Mouse (Mus musculus) adrenal gland, adult 8-10 months (tissue): ENCODE data around the gene Calr. TPM values are rescaled to one million over a fixed set of nuclear protein-coding genes. Genes with fewer than 3 reads are reported as not detected.

Experiments
- DNase-seq: peaks from one replicate; pipeline ENCODE4 v3.0.0; 2022
- total RNA-seq, 4 experiments: library from RNA; stranded (reverse); gene quantifications; 2 replicates each; pipeline ENCODE4 v1.2.4; 2022

Gene Calr
- total RNA-seq, 4 experiments from 2014 or later: 629 to 719 (median 673) TPM

DNA sequence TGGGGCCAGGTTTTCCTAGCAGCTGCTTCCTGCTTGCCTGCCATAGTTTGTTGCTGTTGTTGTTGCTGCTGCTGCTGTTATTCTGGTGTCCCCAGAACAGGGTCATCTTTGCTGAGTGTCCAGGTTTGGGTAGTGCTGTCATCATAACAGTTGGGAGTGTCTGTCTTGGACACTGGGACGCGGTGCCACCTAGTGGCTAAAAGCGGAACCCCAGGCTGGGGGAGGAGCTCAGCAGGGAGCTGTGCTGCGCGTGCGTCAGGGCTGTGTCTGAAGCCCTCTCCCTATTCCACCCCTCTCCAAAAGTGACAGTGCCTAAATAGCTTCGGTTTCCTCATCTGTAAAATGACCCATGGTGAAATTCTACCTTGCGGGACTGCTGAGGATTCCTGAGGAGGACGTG lies 31.2 kb downstream of the Calr start:
- peak; percentile 86 for DNase-seq

DNA sequence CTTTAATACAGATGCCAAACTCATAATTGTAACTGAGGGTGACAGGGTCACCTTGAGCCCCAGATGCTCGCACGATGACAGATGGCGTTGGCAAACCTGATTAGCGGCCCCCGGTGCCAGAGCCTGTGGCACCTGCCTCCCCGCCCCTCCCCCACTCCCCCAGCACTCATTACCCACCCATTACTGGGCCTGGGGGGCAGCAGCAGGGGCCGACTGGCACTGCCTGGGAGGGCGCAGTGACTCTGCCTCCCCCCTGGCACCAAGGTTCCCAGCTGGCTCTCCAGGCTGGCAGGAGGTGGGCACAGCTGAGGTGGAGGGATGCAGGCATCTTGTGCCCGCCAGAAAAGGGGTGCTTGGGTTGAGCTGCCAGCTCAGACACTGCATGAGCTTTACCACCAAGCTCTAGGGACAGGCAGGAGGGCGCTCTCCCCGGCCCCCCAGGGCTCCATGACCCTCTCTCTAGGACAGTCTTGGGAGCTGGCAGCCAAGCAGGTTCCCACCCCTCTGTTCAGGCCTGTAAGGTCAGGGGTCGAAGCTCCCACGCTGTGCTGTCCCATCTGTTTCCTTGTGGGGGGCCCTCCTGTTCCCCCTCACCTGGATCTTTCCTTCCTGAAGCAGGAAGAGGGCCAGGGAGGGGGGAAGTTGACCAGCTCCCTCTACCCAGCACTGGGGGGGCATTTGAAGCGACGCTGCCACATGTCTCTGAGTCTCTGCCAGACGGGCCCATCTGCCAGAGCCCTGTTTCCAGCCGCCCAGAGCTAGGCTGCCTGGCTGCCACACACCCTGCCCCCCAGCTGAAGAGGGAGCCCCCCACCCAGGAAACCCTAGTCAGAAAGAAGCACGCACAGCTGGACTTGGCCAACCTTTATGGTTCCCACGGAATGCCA lies 31.9 kb downstream of the Calr start:
- no peak for DNase-seq

DNA sequence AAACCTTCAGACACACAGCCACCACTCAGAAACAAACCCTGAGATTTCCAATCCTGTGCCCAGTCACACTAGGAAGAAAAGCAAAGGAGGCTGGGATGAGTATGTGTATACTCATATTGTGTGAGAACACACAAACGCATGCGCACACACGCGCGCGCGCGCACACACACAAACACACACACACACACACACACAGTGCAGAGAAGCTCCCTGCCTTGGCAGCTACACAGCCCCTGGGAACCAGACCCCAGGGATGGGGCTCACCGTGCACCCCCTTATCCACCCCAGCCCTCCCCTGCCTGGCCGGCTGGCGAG lies 32.5 kb downstream of the Calr start:
- DNase-seq: no peak

DNA sequence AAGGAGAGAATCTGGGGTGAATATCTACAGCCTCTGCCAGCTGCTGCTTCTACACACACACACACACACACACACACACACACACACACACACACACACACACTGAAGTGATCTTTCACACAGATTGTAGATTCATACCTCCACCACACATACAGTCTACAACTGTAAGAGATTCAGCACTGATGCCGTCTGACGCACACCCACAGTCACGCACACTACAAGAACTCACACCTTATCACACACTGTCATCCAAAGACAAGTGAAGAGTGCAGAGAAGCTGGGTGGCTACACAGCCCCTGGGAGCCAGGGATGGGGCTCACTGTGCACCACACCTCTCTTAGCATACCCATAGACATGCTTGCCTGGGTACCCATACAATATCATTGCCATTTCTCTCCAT lies 32.9 kb downstream of the Calr start:
- DNase-seq: no peak

DNA sequence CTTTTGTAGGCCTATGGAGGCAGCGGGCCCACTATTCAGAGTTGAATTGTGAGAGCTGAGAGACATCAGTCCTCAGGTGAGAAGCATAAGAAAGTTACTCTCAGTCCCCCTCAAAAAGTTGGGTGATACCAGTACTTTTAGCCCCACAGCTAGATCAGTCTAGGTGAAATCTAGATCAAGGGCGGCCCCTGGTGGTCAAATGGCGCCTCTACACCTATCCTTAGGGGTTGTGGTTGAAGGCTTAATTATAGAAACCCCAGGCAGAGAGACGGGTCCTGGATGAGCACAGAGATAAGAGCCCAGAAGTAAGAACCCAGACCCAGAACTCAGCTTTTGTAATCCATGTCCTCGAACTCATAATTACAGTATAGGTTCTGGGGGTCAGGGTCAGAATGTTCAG lies 33.7 kb downstream of the Calr start:
- peak; percentile 58 for DNase-seq

DNA sequence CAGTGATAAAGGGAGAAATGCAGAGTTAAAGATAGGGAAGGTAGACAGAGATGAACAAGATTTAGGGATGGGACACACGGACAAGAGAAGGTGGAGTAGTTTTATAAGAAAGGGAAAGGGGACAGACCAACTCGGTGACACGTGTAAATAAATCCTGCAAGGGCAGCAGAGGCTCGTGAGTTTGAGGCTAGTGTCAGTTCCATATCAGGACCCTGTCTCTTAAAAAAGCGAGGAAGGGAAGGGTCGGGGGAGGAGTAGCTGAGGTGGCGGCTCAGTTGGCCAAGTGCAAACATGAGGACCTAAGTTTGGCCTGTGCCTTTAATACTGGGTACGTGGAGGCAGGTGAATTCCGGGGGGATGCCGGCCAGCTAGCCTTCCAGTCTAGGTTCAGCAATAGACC lies 35.4 kb downstream of the Calr start:
- no peak for DNase-seq

DNA sequence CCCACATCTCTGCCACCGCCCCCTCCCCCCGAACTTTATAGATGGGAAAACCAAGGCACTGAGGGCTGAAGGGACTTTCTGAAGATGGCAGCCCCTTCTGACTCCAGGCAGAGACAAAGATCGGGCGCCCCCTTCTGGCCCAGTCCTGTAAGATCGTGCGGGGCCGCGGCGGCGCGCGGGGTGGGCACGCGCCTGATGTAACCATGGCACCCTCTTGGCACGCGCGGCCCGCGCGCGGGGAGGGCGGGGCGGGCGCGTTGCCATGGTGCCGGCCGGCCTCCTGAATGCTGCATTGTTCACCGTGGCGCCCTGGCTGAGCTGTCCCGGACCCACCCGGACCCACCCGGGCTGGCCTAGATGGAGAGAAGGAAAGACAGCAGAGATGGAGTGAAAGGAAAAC lies 35.8 kb downstream of the Calr start:
- DNase-seq: peak; percentile 87

DNA sequence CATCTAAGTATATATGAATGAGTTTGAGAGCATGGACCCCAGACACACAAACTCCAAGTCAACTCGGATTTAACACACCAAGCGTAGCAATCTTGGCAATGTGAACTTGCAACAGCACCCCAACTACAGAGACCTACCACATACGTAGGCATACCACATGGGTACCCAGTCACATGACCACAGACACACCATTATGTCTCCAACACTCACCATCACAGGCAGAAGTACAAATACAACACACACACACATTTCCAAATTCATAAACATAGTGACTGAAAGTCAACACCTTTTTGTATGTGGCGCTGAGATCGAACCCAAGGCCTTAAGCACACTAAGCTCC lies 36.8 kb downstream of the Calr start:
- no peak for DNase-seq

DNA sequence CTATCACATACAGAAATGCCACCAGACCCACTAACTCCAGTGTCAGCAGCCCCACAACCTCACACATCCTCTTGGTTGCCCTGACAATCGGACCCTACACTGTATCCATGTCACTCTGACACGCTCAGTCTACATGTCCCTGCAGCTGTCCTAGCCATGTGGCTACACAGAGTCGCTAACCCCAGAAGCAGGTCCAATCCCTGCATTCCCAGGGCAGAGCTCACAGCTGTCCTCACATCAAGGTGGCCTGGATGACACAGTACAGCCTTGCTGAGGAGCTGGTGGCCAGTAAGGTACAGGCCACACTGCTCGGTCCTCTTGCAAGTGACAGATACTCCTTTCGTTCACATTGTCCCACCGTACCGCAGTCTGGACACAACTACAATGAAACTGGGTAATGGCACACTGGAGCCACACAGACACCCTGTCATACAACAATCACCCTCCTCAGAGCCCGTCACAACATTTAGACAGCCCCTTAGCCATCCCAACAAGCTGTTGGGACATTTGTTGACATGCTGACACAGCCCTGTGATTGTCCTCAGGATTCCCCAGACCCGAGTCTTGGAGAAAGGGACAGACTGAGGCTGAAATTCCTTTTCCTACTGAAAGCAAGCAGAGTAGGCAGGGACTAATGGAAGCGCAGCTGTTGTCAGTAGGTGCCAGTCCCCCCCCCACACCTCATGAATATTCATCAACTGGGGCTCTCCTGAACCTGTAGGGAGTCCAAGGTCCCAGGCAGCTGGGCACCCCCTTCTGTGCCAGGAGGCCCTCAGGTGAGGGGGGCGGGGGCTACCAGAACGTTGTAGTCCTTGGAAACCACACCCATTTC lies 37.4 kb downstream of the Calr start:
- no peak for DNase-seq

DNA sequence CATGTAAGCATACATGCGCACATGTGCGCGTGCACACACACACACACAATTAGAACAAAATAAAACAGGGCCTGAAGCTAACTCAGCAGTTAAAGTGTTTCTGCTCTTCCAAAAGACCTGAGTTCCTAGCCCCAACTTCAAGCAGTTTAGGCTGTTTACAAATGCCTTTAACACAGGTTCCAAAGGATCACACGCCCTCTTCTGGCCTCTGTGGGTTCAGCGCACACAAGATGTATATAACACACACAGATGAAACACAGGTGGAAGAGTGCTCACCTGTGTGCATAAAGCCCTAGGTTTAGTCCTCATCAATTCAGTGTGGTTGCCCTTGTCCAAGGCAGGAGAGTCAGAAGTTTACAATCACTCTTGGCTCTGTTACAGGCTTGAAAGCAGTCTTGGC lies 40.7 kb downstream of the Calr start:
- DNase-seq: no peak

DNA sequence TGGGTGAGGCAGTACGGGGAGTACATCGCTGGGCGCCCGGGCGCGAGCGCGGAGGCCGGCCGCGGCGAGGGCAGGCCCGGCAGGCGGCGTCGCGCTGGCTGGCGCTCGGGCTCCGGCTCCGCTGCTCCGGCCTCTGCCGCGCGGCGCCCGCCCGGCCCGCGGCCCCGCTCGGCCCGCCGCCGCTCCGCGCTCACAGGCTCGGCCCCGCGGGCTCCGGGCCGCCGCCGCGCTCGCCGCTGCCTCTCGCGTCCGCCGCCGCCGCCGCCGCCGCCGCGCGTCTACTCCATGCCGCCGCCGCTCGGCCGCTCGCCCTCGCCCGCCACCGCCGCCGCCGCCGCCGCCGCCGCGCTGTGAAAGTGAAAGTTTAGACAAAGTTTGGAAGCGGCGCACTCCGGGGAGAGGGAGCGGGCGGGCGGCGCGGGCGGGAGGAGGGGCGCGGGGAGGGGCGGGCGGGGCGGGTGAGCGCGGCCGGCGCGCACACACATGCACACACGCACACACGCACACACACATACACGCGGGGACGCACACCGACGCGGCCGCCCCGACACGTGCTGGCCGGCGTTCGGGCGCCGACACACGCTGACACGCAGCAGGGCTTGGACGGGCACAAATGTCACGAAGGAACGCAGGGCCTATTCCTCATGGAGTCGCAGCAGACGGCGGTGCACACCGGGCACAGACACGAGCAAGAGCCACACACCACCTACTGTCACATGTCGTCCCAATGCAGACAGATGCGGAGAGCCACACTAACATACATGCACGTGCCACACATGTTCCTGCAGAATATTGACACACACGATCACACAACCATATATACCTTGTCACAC lies 46.5 kb downstream of the Calr start, which contains the start of gene Nfix:
TSS of gene Nfix (minus strand) at position 346 of the 833 bp plus-strand sequence.
- peak; percentile 49 for DNase-seq

DNA sequence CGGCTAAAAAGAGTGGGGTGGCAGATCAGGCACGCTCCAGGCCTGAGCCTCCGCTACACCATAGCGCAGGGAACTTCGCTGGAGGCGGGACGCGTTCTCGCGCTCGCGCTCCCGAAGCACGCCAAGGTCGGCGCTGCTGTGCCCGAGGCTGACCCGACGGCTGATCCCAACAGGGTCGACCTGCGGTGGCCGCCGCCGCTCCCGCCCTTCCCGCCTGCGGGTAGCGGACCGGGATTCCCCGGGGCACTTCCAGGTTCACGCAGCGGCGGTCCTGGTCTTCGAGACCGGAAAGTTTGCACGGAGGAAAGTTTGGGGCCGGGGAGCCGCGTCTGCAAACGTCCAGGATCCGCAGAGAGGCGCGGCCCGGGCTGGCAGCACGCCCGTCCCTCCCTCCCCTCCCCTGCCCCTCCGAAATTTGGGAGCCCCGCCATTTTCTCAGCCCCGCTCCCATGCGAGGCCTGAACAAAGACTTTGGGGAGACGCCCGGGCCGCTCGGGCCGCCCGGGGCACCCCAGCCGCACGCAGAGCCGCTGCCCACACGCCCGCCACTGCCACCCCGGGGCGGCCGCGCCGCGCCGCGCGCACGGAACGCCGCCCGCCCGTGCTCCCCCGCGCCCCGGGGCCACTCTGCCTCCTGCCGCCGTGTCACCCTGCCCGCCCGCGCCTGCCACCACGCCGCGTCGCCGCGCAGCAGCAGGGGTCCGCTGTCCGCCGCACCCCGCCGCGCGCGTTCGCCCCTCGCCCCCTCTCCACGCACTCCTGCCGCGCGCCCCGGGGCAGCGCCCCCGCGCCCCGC lies 47.4 kb downstream of the Calr start:
- peak; percentile 38 for DNase-seq

DNA sequence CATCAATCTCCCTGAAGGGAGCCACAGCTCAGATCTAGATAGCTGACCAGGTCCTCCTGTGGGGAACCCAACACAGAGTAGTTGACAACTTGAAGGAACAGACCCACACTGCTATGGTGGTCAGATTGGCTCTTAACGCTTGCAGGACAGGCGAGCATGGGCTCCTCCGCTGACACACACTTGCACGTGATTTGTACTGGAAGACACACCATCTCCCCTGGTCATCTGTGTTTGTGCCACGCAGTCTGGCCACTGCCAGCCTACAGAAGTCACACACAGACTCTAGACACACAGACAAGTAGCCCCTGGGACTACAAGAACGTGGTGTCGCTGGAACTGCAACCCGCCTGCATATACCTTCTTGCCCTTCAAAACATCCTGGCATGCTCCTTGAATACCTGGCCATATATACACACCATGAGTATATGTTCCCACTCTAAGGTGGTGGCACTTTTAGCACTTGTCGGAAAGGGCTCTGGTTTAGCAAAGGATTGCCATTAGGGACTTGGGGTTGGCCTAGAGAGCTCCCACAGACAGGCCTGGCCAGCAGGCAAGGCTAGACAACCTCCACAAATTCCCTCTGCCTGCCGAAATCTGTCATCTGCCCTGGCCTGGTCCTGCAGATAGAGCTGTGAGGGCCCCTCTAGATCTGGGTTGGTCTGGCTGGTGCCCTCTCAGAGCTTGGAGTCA lies 48.1 kb downstream of the Calr start:
- DNase-seq: no peak

DNA sequence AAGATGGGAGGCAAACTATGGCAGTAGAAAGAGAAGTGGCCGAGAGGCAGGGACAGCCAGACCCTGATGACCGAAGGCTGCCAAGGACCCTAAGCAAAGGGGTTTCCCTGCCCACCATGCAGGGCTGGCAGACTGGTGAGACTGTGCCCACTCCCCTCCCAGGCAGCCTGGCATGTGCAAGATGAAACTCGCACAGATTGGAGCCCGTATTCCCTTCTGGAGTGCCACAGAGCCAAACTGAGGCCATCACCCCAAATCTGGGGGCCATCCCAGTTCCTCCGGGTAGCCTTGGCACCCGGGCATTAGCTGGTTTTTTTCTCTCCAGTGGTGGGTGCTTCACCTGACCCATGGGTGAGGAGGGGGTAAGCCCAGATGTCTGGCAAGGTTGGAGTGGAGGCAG lies 48.8 kb downstream of the Calr start:
- DNase-seq: no peak

DNA sequence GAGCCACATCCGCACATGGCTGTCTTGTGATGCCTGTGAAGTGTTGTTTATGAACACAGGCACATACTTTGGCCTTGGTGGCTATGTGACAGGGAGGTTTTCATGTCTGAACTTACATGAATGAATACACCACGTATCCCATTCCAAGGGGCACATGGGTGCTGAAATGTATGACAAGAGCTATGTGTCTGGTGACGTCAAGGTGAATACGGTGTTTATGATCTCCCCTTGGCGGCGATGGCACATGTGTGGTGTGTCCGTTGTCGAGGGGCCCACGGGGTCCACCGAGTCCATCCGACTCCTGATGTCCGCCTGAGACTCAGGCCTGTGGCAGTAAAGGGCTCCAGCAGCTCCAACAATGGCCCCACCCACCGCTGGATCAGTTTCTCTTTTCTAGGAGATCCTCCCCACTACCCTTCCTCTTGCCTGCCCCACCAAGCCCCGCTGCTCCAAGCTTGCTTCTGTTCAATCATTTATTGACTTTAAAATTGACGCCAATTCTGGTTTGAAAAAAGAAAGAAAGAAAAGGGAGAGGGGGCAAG lies 49.4 kb downstream of the Calr start:
- DNase-seq: no peak

DNA sequence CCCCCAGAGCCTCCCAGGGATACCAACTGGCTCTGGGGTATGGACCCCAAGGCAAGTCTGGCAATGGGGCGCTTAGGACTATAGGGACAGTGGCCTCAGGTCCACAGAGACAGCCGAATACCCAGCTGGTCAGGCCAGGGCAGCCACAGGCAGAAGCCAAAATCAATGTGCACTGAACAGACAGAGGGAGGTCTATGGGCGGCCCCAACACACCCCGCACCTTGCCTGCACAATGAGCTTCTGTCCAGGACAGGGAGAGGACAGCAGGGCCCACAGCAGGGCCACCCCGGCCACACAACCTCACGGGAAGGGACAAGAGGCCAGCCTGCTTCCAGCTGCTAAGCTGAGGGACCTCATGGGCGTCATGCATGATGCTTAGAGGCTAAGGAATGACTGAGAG lies 52.2 kb downstream of the Calr start:
- no peak for DNase-seq

DNA sequence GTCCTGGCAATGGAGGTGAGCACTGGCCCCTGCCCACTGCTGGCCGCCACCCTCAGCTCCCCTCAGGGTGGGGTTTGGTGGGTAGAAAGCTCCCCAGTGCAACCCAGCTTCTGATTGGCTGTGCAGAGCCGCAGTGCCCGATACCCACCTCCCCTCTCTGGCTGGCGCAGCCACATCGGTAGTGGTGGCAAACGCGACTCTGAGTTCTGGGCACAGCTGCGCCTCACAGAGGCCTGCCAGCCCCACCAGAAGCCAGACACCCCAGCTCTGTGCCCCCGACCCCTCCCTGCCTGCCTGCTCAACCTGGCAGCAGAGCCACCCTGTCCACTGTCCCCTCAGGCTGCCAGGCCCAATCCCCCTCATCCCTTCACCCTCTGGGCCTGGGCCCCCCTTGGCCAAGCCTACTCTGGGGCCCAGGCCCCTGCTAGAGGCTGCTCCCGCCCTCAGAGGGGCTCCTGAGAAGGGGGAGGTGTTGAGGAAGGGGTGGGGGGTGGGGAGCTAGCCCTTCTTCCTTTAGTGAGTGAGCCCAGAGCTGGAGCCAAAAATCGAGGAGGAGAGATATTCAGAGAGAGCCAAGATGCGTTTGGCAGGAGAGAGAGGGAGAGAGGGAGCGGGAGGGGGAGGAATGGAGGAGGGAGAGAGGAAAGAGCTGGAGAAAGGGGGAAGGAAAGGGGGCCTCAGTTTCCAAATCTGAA lies 52.8 kb downstream of the Calr start:
- DNase-seq: no peak

DNA sequence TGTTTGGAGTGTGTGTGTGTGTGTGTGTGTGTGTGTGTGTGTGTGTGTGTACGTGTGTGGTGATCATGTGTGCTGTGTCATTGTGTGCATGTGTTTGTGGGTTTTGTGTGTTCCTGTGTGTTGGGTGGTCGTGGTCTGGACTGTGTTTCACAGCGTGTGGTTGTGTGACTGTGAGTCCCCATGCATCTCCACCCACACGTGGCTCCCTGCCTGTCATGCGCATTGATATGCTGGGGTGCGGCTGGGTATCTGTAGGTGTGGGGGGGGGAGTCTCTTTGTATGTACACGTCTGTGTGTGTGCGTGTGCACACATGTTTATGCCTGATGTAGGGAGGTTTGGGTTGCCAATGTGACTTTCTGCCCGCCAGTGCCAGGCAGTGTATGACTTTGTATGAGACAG lies 53.6 kb downstream of the Calr start:
- no peak for DNase-seq

DNA sequence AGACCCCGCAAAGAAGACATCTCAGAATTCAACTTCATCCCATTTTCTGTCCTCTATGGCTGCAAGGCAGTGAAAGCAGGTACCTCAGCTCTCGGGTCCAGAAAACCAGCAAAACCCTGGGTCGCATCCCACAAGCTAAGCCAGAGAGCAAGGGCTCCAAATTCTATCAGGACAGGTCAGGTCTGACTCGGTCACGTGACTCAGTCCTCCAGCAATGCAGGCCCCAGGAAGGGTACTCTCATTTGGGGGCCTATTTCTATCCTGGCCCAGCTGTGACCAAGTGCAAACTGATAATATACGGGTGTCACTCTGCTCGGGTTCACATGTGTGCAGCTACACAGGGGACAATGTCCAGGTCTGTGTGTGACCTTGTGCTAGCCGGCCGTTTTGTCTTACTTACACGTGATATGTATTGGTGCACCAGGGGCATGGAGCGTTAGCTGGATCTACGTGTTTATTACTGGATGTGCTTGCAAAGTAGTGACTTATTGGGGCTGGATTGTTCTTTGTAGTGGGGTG lies 54.2 kb downstream of the Calr start:
- no peak for DNase-seq
